Mouse (Mus musculus) monocyte, adult 5-6 weeks (primary cell): ENCODE measurements at regions not wholly inside any gene's neighbourhood (a gene's known extent, or its start where the extent isn't known, plus 50 kb on each side); places are given as distances from the start of the nearest gene placed in this dataset.
"Not testable (repeated sequence)": the region's sequence is repeated elsewhere in the genome, so short reads cannot be mapped to it uniquely, and the experiment has no call there.

Experiments
- ATAC-seq: fragments of 153-309, 156-312 bp; replicated peaks from 2 replicates; pipeline ENCODE4 v1.8.0; 2017; ENCODE audit warnings: mild to moderate bottlenecking; ENCODE audit not compliant: low TSS enrichment, insufficient number of reproducible peaks, severe bottlenecking, poor library complexity, low FRiP score

- ATAC-seq, result no peak
Observed at GRCm38 (mm10) chr12:25559601-25560000, 462.7 kb upstream of the Id2 start.

GRCm38 (mm10) chr12:25553656-25554055 is 456.7 kb upstream of the Id2 start:
- no peak for ATAC-seq

- no peak for ATAC-seq
Observed at GRCm38 (mm10) chr12:25549735-25550134, 452.8 kb upstream of the Id2 start.

- ATAC-seq, result no peak
Observed at GRCm38 (mm10) chr12:25544253-25544652, 447.3 kb upstream of the Id2 start.

GRCm38 (mm10) chr12:25534620-25534950 is 437.6 kb upstream of the Id2 start:
- no peak for ATAC-seq

- ATAC-seq, result no peak
Observed at GRCm38 (mm10) chr12:25533709-25534619, 437.0 kb upstream of the Id2 start.

- no peak for ATAC-seq
Observed at GRCm38 (mm10) chr12:25530483-25530882, 433.5 kb upstream of the Id2 start.

- no peak for ATAC-seq
Observed at GRCm38 (mm10) chr12:25529537-25529936, 432.6 kb upstream of the Id2 start.

- no peak for ATAC-seq
Observed at GRCm38 (mm10) chr12:25526639-25527038, 429.7 kb upstream of the Id2 start.

- ATAC-seq, result peak; percentile 92
Observed at GRCm38 (mm10) chr12:25516738-25517137, 419.8 kb upstream of the Id2 start.

GRCm38 (mm10) chr12:25513679-25514078 is 416.7 kb upstream of the Id2 start:
- no peak for ATAC-seq

- no peak for ATAC-seq
Observed at GRCm38 (mm10) chr12:25509666-25510065, 412.7 kb upstream of the Id2 start.

GRCm38 (mm10) chr12:25493233-25493632 is 396.3 kb upstream of the Id2 start:
- ATAC-seq, result no peak

- peak; percentile 89 for ATAC-seq
Observed at GRCm38 (mm10) chr12:25492483-25493190, 395.7 kb upstream of the Id2 start.

GRCm38 (mm10) chr12:25475180-25475758 is 378.3 kb upstream of the Id2 start:
- no peak for ATAC-seq

- no peak for ATAC-seq
Observed at GRCm38 (mm10) chr12:25469181-25469580, 372.2 kb upstream of the Id2 start.

GRCm38 (mm10) chr12:25467789-25468188 is 370.8 kb upstream of the Id2 start:
- ATAC-seq, result no peak

GRCm38 (mm10) chr12:25462690-25463089 is 365.8 kb upstream of the Id2 start:
- ATAC-seq, result not testable (repeated sequence)

GRCm38 (mm10) chr12:25455281-25455989 is 358.5 kb upstream of the Id2 start:
- ATAC-seq, result no peak
